Mouse (Mus musculus): ENCODE data around the gene Olfr1317.

Olfr1317 gene

GRCm38 (mm10) chr2:112140029-112140428 is at the start of gene Olfr1317:
Gene Olfr1317 (plus strand): TSS chr2:112140329.
- no peak for DNase-seq (ENCODE audit: low spot score in 2 of 2)

DNA sequence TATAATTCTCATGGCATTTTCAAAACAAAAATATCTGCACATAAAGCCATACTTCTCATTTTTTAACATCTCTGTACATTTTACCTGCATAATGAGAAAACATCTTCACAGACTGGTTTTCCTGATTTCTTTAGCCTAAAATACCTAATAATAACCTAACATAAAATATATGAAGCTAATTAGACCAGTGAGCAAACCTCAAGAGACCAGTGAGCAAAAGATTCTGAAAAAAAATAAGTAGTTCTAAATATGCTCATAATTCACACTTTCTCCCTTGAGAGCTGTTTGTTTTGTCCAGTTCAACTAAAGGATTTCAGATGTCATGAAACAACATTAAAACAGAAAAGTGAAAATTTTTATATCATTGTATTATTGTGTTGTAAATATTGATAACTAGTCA is 43.4 kb upstream of the Olfr1317 start, which contains the start of gene Olfr1314:
Gene Olfr1314 (minus strand): TSS at position 101 of the 400 bp plus-strand sequence.
- no peak for DNase-seq (ENCODE audit: low spot score in 2 of 2)

DNA sequence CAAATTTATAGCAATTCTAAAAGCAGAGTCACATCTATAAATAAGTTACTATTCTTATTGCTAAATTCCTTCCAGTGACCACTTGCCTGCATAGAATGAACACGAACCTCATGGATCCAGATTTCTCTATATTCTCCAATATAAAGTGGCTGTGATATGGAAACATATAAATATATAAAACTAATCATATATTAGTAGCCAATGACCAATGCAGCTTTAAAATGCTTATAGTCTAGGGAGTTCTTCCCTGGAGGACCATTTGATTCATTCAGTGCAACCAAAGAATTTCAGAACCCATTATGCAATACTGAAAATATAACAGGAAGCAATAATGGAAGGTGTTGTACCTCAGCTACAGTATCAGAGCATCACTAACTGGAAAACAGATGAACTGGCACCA is 24.8 kb upstream of the Olfr1317 start, which contains the start of gene Olfr1315-ps1:
Gene Olfr1315-ps1 (minus strand): TSS at position 101 of the 400 bp plus-strand sequence.
- no peak for DNase-seq (ENCODE audit: low spot score in 2 of 2)

- no peak for DNase-seq (ENCODE audit: low spot score in 2 of 2)
Observed at GRCm38 (mm10) chr2:112134877-112135276, 5.3 kb upstream of the Olfr1317 start, which contains the start of gene Olfr1316. Gene Olfr1316 (minus strand): TSS chr2:112134977.

- DNase-seq (ENCODE audit: low spot score in 2 of 2), result no peak
Observed at GRCm38 (mm10) chr2:112153898-112154297, 13.8 kb downstream of the Olfr1317 start, which contains the start of gene Olfr1318. Gene Olfr1318 (plus strand): TSS chr2:112154198.

Data from urinary bladder, postnatal 36 days (tissue).